Mouse (Mus musculus) cerebellum, adult 8-10 months (tissue): ENCODE results near the gene Lilrb4a.
"Not testable (repeated sequence)": the region's sequence is repeated elsewhere in the genome, so short reads cannot be mapped to it uniquely, and the experiment has no call there.

Experiments
- DNase-seq: peaks from one replicate; pipeline ENCODE4 v3.0.0; 2022

The Lilrb4a gene

DNA sequence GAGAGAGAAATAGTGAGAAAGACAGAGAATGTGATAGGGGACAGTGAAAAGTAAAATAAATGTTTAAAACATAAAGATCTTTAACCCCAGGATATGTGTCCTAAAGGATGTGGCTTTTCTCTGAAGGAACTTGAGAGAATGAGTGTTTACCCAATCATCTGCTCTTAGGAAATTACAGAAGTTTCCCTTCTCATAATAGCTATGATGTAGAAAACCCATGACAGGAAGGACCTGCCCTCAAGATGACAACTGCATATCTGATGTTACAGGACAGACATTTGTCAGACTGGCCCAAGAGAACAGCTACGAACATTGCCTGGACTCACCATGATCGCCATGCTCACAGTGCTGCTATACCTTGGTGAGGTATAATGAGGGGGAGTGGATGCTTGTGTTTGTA lies at the start of gene Lilrb4a:
Gene Lilrb4a (plus strand): TSS at position 266 of the 400 bp plus-strand sequence.
- not testable (repeated sequence) for DNase-seq

DNA sequence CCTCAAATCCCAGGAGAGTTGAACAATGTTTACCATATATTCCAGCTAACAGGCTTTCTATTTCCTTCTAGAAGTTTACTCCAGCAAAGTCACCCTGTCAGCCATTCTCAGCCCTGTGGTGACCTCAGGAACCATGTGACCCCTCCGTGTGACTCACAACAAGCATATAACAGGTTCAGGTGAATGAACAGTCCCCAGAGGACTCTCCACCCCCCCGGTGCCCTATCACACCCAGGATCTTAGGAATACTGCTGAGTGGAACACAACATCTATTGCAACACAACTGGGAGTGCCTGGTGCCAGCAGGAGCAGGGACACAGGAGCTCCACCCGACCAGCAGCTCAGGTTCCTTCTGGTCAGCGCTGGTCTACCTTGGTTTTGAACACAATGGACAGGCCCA lies 39.1 kb upstream of the Lilrb4a start:
- DNase-seq, result no peak

DNA sequence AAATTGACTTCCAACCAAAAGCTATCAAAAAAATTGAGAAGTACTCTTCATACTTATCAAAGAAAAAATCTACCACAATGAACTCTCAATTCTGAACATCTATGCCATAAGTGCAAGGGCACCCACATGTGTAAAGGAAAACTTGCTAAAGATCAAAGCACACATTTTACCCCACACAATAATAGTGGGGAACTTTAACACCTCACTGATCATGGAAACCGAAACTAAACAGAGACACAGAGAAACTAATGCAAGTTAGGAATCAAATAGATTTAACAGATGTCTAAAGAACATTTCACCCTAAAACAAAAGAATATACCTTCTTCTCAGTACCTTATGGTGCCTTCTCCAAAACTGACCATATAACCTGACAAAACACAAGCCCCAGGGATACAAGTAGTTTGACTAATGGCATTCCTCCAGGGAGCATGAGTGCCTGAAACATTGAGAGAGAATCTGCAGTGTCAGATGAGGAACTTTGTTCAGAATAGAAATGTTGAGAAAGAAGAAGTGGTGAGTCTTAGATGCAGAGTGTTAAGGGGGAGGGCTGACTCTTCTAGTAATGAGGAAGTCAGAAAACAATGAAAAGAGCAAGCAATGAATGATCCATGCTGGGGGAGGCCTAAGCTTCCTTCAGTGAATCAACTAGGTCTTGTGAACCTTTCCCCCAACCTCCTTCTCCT lies 37.0 kb upstream of the Lilrb4a start:
- DNase-seq, result no peak

DNA sequence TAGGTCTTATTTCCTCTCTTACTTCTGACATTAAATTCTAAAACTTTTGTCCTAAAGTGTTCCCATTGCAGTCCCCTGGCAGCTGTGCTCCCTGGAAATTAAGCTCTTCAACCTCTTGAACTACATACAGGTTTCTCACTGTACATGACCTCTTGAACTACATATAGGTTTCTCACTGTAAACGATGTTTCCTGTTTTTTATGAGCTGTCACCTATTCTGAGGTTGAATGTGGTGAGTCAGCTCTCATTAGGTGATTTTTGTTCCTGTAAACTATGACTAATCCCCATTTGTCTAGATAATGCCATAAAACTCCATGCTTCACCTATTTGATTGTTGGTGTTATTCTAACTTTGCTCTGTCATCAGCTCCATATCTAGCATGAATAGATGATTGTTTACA lies 36.4 kb upstream of the Lilrb4a start:
- DNase-seq, result no peak

DNA sequence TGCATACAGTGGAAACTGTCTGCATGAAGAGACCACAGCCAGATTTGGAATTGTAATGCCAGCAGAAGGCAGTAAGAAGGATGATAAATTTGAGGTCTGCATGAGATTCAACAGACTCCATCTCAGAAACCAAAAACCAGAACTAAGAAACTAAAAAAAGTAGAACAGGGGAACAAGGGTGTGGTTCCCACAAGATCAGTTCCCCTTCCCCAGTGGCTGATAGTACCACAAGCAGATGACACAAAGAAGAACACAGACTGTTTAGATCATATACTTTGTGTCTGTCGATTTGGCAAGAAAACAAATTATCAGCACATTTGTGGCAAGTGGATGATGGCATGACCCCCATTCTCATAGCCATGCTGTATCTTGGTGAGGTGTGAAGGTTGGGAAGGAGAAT lies 35.0 kb upstream of the Lilrb4a start:
- no peak for DNase-seq

DNA sequence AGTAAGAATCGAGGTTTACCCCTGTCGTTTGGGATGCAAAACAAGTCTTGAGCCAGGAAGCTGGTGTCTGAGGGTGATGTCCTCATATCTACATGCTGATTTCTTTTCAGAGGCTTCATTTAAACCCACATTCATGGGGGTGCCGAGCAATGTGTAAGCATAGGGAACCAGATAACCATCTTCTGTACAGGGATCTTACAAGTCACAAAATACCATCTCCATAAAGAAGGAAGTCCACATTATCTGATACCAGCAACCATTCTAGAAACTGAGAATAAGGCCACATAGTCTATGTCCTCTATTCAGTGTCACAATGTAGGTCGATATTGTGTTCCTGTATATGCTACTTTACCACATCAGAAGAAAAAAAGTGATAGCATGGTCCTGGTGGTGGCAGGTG lies 34.4 kb upstream of the Lilrb4a start:
- no peak for DNase-seq

DNA sequence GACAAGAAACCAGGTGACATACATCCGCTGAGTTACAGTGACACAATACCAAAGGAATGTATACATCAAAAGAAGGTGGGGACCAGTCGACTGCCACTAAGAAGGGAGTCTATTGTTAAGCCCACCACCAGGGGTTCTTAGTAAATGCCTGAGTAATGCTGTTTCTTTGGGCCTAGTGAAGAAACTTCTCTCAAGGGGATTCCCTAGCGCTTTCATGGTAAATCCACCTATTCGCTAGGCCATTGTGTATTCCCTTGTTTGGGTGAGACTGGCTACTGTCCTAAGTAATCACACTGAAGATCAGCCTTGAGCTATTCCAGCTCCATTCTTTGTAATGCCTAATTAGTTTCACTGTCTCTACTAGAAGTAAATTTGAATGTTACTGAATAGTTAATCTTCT lies 27.0 kb upstream of the Lilrb4a start:
- not testable (repeated sequence) for DNase-seq

DNA sequence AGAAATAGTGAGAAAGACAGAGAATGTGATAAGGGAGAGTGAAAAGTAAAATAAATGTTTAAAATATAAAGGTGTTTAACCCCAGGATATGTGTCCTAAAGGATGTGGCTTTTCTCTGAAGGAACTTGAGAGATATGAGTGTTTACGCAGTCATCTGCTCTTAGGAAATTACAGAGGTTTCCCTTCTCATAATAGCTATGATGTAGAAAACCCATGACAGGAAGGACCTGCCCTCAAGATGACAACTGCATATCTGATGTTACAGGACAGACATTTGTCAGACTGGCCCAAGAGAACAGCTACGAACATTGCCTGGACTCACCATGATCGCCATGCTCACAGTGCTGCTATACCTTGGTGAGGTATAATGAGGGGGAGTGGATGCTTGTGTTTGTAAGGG lies 10.4 kb upstream of the Lilrb4a start, which contains the start of the genes Gm49339 and Lilr4b:
Gene Gm49339 (plus strand): TSS at position 216 of the 400 bp plus-strand sequence.
Gene Lilr4b (plus strand): TSS at position 236 of the 400 bp plus-strand sequence.
- DNase-seq, result not testable (repeated sequence)

DNA sequence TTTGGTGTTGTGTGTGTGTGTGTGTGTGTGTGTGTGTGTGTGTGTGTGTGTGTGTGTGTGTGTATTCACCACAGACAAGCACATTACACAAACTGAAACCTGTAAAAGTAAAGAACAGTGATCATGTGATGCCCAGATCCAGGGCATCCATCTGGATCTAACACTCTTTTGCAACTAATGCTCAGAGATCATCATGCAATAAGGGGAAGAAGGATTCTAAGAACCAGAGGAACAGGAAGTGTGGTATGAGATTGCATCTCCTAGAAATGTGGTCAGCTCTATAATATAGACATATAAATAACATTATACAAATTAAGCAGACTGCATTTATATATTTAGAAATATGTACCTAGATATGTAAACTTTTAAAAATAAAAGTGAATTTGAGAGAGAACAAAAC lies 29.3 kb downstream of the Lilrb4a start:
- DNase-seq, result no peak

DNA sequence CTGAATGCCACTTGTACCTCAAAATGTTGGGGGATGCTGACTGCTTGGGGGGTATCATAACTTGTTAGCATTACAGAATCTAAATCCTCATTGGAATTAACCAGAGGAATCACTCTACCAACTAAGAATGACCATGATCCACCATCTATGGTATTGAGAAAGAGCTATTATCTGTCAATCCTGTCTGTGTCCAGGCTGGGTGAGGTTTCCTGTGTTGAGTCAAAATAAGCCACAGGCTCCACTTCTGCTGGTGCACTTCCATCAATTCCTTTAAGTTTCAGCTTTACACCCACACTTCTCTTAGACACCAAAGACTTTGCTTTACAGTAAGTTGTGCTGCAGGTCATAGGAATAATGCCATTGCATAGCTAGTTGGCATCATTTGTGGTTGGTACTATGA lies 30.7 kb downstream of the Lilrb4a start:
- no peak for DNase-seq

DNA sequence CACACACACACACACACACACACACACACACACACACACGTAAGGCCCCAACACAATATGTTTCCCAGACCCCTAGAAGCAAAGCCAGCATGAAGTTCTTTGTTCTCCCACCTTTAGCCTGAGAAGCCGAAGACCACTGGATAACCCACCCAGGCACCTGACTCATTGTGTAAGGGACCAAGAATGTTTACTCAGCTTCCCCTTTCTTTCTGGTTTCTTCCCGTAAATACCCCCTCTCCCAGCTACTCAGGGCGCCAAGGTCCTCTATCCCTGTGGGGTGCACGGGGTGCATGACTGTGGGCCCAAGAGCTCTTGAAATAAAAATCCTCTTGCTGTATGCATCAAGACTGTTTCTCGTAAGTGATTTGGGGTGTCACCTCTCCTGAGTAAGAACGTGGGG lies 35.3 kb downstream of the Lilrb4a start:
- DNase-seq, result no peak

DNA sequence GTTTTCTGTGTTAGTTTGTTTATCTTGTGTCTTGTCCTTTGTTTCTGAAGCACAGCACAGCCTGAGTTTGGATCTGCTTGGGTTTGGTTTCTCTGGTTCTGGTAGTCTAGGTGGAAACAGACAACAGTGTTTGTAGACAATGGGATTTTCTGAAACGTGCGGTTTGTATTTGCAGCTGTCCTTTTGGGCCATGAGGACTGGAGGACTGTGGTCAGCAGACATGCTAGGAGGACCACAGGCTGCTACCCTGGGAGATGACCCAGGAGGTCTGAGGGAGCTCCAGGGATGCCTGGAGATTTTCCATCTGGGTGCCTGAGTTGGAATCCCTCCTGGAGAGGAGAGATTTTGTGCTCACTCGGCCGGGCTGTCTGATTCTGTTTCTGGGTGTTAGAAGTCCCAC lies 35.9 kb downstream of the Lilrb4a start:
- no peak for DNase-seq

DNA sequence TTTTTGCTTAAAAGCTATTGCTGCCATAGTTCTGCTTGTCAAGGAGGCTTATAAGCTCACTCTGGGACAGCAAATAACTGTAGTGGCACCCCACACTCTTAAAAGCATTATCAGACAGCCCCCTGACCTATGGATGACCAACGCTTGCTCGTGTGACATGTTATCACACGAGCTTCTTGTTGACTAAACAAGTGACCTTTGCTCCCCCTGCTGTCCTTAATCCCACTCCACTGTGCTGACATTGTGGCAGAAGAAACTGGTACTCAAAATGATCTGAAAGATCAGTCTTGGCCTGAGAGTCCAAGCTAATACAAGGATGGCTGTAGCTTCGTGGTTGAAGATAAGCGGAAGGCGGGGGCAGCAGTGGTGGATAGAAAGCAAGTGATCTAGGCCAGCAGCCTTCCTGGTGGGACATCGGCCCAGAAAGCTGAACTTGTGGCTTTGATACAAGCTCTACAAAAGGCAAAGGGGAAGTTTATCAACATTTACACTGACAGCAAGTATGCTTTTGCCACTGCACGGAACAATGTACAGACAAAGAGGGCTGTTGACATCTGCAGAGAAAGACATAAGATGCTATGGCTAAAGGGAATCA lies 38.2 kb downstream of the Lilrb4a start:
- no peak for DNase-seq

DNA sequence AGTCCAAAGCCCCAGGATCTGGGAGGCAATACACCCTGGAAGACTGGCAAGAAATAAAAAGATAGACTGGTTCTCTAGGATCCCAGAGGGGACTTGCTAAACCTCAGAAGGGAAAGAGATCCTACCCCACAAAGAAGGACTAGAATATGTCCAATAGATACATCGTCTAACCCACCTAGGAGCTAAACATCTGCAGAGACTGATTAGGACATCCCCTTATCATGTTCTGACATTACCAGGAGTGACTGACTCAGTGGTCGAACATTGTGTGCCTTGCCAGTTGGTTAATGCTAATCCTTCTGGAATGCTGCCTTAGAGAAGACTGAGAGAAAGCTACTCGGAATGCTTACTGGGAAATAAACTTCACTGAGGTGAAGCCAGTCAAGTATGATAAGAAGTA lies 38.7 kb downstream of the Lilrb4a start:
- no peak for DNase-seq

DNA sequence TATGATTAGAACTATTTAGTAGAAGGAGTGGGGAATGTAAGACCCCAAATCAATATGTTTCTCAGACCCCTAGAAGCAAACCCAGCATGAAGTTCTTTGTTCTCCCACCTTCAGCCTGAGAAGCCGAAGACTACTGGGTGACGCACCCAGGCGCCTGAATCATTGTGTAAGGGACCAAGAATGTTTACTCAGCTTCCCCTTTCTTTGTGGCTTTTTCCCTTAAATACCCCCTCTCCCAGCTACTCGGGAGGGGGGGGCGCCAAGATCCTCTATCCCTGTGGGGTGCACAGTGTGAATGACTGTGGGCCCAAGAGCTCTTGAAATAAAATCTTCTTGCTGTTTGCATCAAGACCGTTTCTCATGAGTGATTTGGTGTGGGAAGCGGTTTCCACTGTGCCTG lies 40.1 kb downstream of the Lilrb4a start:
- DNase-seq, result no peak
